Mouse (Mus musculus): ENCODE data around the gene Car6. TPM values are rescaled to one million over a fixed set of nuclear protein-coding genes. Genes with fewer than 3 reads are reported as not detected.

Gene Car6
- not detected in 3 replicates for total RNA-seq (2017)

DNA sequence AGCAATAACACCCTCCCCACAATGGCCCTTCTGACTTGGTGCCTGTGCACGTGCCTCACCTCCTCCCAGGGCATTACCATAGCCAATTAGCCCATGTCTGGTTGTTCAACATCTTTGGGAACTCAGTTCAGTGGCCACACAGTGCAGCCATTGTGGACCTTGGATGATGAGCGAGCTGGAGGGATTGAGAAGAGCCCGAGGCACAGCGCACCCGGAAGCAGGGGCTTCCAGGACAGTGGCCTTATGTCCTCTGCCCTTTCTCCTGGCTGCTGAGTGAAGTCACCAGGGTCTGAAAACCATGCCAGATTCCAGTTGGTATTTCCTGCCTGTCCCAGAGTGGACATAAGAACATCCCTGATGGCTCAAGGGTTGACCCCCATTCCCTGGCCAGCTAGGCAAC lies at the start of gene Car6:
Car6 (minus strand) TSS at position 101 of the 400 bp plus-strand sequence.
- ATAC-seq (replicated peaks; ENCODE audit: insufficient number of reproducible peaks, low FRiP score, low TSS enrichment, poor library complexity, severe bottlenecking) = no peak

DNA sequence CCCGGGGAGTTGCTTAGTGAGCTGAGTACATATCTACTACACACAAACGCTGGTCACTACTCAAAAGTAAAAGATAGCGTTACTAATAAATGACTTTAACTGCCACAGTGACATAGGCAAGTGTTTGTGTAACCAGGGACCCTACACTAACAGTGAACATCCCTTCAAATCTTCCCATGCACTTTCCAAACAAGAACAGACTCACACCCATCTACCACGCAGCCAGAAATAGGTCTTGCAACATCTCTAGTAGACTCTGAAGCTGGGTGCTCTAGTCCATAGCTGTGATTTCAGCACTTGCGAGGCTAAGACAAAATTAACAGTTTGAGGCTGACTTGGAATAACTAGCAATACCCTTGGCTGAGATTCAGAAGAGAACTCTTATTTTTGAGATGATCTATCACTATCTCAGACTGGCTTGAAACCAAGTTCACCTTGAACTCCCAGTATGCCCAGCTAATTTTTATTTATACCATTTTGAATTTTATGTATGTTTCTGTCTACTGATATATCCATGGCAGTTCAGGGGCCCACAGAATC lies 48.7 kb upstream of the Car6 start:
- no peak for ATAC-seq (replicated peaks; ENCODE audit: insufficient number of reproducible peaks, low FRiP score, low TSS enrichment, poor library complexity, severe bottlenecking)

DNA sequence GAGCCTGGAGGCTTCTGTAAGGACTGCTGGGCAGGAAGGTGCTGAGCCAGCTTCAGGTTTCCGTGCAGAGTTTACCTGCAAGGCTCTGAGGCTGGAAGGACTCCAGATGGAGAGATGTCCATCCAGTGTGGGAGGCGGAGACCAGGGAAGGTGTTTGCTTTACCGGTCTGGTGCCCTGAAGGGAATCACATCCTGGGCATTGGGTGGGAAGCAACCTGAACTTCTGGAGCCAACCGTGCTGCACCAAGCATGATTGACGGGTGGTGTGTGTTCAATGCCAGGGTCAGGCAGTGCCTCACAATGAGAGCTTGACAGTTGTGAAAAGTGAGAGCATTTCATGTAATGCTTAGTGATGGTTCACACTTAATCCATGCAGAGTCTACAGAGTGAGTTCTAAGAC lies 47.8 kb upstream of the Car6 start:
- ATAC-seq (replicated peaks; ENCODE audit: insufficient number of reproducible peaks, low FRiP score, low TSS enrichment, poor library complexity, severe bottlenecking) = no peak

DNA sequence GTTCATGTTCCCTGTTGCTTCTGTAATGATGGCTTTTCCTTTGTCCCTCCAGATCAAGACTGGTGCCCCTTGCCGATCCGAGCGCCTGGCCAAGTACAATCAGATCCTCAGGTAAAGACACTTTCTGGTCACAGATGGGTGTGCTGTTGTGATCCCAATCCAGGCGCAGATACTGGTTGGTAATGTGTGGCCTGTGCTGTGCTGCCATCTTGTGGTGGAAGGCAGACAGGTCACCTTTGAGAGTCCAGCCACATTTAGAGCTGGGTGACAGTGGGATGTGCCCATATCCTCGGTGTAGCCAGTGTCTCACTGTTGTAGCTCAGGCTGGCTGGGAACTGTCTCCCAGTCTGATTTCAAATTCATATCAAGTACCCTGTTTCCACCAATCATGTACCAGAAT lies 46.9 kb upstream of the Car6 start:
- peak; percentile 75 for ATAC-seq (replicated peaks; ENCODE audit: insufficient number of reproducible peaks, low FRiP score, low TSS enrichment, poor library complexity, severe bottlenecking)

DNA sequence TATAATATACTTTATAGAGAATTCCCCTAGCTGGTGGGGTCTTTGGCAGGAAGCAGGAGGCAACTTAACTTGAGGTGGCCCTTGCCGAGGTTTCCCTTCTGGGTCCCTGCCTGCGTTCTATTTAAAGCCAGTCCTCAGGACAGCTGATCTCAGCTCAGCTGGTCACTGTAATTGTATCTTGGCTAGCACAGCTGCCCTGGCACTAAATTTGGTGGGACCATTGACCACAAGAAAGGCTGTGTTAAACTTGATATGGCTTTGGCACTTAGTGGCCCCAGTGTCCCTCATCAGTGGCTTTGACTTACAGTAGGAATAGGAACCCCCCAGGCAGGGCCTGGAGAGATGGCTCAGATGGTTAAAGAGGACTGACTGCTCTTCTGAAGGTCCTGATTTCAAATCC lies 44.7 kb upstream of the Car6 start:
- ATAC-seq (replicated peaks; ENCODE audit: insufficient number of reproducible peaks, low FRiP score, low TSS enrichment, poor library complexity, severe bottlenecking) = no peak

DNA sequence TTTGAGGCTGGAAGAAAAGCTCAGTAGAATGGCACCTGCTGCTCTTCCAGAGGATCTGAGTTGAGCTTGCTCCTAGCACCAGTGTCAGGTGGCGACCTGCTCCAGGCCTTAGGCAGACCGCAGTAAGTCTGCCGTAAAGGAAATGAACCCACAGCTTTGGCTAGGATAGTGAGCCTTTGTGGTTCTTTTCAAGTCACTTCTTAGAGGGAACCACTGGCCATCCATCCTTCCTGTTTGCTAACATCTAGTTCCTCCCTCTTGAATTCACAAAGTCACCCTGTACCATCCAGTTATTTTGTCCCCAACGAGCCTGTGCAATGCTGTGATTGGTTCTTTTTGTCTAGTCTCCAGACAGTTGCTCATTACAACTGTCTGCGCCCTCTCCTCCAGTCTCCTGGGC lies 41.6 kb upstream of the Car6 start:
- ATAC-seq (replicated peaks; ENCODE audit: insufficient number of reproducible peaks, low FRiP score, low TSS enrichment, poor library complexity, severe bottlenecking) = peak; percentile 23; the same call in 1 of the 2 replicates

DNA sequence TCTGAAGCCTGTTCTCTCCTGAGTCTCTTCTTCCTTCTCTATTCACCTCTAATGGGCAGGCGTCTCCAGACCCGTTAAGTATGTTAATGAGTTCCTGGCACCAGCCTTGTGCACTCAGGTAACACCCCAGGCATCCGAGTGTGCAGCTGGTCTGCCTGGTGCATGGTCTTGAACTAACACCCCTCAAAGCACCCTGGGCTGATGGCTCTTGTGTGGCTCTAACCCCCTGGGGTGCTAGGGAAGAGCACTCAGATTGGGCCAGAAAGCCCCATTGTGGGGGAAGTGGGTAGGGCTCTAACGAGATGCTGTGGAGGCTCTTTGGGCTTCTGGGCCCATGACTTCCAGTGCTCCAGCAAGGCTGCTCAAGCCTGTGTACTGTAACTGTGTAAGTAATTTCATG lies 40.6 kb upstream of the Car6 start:
- no peak for ATAC-seq (replicated peaks; ENCODE audit: insufficient number of reproducible peaks, low FRiP score, low TSS enrichment, poor library complexity, severe bottlenecking)

DNA sequence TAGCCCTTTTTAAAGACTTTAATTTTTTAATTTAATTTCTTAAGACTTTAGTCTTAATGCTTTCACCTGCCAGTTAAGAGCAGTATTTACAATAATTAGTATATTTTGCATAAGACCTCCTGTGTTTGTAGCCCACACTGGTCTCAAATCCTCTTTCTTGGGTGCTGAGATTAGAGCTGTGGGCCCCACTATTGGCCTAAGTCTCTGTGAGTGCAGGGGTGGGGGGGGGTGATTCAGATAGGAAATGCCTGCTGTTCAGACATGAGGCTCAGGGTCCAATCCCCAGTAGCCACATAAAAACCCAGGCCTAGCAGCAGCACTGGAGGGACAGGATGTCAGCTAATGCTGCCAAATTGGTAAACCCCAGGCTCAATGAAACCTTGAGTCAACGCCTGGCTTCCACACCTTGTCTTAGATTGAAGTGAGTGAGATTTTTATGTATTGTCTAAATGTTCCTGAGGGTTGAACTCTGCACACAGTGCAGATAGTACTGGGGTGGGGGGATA lies 39.3 kb upstream of the Car6 start:
- no peak for ATAC-seq (replicated peaks; ENCODE audit: insufficient number of reproducible peaks, low FRiP score, low TSS enrichment, poor library complexity, severe bottlenecking)

DNA sequence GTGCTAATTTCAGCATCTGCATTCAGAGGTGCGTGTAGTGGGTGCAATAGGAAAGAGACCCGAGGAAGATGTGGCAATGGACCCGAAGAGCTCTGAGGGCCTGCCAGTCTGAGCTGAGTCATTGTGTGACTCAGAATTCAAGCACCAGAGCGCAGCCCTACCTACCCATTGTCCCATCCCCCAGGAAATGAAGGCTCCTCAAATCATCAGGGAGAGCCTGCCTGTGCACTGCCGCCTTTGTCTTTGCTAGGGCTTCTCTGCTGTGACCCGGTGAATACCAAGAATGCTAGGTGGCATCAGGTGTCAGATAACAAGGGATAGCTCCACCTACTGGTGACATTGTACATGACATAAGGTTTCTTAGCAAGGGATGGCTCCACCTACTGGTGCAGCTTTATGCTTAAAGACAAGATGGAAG lies 38.8 kb upstream of the Car6 start:
- ATAC-seq (replicated peaks; ENCODE audit: insufficient number of reproducible peaks, low FRiP score, low TSS enrichment, poor library complexity, severe bottlenecking) = peak; percentile 41

DNA sequence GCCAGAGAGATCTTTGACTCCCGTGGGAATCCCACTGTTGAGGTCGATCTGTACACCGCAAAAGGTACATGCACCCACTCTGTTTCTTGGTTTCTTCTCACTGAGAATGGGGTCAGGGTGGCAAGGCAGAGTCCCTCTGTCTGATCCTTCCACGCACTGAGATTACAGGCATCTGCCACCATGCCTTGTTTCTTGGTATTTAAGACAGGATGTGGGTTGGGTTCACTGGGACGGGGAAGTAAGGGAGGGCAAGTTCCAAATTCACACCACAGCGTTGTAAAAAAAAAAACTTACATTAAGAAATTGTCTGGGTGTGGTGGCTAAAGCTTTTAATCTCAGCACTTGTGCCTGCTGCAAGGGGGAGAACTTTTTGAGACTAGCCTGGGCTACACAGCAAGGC lies 38.4 kb upstream of the Car6 start:
- peak; percentile 37 for ATAC-seq (replicated peaks; ENCODE audit: insufficient number of reproducible peaks, low FRiP score, low TSS enrichment, poor library complexity, severe bottlenecking)

DNA sequence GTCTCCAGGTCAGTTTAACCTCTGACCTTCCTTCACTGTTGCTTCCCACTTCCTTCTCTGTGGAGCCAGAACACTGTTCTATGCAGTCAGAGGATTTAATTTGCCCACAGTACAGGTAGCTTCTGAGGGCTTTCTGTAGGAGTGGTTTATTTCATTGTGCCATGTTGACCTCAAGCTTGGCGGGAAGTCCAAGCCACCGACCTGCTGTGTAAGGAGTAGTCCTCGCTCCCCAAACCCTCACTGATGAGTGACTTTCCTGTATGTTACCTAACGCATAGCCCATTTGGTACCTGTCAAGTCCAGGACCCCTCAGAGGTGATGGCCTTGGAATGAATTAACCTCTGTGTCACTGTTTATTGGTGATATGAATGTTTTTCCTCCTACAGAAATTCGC lies 38.0 kb upstream of the Car6 start:
- no peak for ATAC-seq (replicated peaks; ENCODE audit: insufficient number of reproducible peaks, low FRiP score, low TSS enrichment, poor library complexity, severe bottlenecking)

DNA sequence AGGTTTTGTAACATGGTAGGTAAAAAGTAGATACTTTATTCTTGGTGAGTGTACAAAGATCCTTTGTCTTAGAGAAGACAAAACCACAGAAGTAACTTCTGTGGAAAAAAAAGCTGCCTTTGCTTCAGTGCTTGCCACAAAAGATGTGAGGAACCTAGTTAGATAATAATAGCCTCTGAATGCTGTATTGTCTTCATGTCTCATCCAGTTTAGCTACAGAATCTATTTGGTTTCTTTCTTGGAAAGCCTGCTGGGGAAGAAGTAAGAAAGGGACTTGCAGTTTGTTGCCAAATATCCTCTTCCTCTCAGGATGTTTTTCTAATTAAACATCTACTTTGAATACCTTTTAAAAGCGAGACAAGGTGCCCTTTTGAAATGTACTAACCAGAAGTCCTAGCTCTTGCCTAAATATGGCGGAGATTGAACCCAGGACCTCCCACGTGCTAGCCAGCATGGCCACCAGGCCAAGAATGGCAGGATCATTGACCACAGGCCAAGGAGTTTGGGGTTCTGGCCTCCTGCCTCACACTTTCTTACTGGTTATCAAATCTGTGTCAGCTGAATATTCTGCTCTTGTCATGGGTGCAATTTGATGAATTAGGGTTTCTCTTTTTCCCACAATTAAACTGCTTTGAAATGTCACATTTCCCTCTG lies 37.4 kb upstream of the Car6 start:
- no peak for ATAC-seq (replicated peaks; ENCODE audit: insufficient number of reproducible peaks, low FRiP score, low TSS enrichment, poor library complexity, severe bottlenecking)

DNA sequence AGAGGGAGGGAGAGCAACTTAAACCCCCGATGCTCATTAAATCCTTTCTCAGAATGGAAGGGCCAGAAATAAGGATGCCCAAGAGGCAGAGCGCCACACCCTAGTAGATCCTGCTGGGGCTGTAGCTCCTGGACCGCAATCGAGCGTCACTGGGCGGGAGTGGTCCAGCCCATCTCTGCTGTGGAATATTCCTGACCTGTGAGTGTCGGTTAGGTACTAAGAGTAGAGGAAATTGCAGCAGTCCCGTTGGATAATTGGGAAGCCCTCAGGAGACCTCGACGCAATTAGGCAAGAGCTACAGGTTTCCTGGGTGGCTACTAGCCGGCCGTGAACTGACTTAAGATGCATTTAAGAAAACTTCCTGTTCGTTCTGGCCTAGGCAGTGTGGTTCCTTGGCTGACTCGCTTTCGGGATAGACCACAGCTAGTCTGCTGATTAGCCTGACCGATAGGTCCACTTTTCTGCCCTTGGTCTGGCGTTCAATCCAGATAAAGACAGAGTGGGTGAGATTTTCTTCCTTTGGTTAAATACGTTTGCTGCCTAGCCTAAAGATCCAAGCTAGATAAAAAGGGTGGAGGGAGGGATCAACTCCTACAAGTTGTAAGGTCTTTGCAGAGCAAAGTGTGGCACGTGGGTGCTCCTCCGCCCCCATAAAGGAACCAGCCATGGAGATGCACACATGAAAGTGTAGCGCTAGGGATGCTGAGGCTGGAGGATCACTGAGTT lies 36.7 kb upstream of the Car6 start:
- no peak for ATAC-seq (replicated peaks; ENCODE audit: insufficient number of reproducible peaks, low FRiP score, low TSS enrichment, poor library complexity, severe bottlenecking)

DNA sequence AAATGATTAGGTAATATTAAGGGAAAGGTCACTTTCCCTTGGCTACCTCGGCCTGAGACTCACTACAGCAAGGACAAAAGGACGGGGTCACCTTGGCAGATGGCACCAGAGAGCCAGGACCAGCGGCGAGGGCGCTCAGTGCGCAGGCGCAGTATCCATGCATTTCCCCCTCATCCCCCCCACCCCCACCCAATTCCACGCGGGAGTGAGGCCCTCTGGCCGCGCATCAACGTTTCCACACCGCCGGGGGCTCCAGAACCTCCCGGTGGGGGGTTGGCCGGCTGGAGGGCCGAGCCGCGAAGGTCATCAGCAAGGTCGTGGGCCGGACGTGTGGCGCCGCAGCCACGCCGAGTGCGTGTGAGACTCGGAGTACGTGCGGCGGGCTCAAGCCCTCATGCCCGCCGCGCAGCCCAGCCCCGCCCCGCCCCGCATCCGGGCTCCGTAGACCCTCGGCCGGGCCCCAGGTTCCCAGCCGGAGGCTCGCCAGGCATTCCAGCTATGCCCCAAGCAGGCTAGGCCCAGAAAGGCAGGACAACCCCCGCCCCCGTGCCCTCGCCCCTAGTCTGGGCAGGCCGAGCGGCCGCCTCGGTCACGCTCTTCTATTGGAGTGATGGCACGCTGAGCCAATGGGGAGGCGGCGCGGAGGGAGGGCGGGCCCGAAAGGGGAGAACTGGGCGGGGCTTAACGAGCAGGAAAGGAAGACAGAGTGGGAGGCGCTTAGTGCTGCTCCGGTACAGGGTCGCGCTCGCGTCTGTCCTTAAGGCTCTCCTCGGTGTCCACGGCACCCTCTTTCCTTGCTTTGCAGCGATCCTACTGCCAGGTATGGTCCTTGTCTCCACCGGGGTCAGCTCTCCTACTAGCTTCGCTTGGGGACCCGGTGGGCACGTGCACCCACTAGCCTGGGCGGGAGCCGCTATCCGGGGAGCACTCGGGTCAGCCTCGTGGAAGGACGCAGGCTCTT lies 35.7 kb upstream of the Car6 start, which contains the start of gene Eno1:
Eno1 (plus strand) TSS at position 201 of the 961 bp plus-strand sequence.
- peak; percentile 69 for ATAC-seq (replicated peaks; ENCODE audit: insufficient number of reproducible peaks, low FRiP score, low TSS enrichment, poor library complexity, severe bottlenecking)

DNA sequence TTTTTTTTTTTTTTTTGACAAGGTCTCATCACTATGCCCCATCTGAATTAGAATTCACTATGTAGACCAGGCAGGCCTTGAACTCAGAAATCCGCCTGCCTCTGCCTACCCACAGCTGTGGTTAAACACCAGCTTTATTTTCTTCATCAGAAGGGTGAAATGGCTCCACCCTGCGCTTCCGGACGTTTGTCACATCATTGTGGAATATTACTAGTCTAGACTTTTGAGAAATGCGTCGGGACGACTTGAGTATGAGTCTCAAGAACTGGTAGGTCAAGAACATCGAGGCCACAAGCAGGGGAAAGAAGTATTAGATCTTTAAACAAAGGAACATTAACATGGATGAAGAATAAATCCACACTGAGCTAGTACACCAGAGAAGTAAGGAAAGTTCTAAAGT lies 34.9 kb upstream of the Car6 start:
- no peak for ATAC-seq (replicated peaks; ENCODE audit: insufficient number of reproducible peaks, low FRiP score, low TSS enrichment, poor library complexity, severe bottlenecking)

DNA sequence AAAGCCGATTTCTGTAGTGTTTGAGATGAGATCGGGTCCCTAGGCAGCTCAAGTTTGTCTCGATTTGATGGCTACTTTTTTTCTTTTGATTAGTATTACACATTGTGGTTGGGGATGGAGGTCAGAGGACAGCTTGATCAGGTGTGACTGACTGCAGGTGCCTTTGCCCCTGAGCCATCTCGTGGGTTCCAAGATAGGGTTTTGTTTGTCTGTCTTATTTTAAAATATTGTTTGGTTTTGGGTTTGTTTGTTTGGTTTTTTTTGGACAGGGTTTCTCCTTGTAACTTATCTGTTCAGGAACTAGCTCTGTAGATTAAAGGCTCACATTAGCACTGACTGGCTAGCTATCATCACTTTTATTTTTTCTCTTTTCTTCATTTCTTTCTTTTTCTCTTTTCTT lies 34.5 kb upstream of the Car6 start:
- no peak for ATAC-seq (replicated peaks; ENCODE audit: insufficient number of reproducible peaks, low FRiP score, low TSS enrichment, poor library complexity, severe bottlenecking)

DNA sequence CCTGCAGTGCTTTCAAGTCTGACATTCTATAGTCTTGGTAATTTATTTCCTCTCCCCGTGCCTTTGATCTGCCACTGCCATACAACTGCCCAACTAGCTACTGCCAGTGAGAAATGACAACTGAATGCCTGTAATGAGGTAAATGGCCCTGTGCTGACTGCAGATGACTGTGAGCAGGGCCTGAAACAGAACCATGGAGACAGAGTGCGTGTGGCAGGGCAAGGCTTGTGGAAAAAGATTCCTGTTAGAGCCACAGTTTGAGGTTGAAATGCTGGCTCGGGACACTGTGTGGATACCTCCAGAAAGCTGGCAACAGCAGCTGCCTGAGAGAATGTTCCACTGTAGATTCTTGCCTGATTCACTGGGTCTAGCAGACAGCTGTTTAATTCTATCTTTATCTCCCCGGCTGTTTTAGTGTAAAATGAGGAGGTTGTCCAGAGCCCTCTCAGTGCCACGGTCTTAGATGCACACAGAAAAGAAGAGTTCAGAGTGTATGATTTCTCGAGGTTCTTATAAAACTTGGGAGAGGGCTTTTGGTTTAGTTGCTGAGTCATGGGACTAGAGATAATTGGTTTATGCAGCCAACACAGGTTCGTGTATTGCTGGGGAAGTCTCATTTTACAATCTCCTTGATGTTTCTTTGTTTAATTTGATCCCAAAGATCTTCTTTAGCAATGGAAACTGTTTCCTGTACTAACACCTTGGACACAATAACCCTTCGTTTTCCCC lies 33.6 kb upstream of the Car6 start:
- no peak for ATAC-seq (replicated peaks; ENCODE audit: insufficient number of reproducible peaks, low FRiP score, low TSS enrichment, poor library complexity, severe bottlenecking)

DNA sequence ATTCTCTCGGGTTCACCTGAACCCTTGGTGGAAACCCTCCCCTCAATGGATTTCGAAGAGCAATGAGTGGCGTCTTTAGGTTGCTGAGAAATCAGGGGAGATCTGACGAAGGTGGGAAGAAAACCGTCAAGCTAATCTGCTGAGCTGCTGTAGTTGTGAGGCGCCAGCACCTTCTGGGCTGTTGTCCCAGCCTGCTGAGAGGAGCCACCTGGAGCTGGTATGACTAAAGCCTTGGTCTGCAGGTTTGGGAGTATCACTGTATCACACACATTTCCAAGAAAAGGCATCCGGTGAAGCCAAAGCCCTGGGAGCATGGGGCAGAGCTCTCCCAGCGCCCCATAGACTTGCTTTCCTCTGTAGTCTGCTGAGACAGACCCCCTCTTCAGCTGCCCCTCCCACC lies 30.7 kb upstream of the Car6 start:
- ATAC-seq (replicated peaks; ENCODE audit: insufficient number of reproducible peaks, low FRiP score, low TSS enrichment, poor library complexity, severe bottlenecking) = no peak

All from monocyte, adult 5-6 weeks (primary cell).